Mouse (Mus musculus) MEL (cell line): ENCODE results near the gene Pex3. TPM values are rescaled to one million over a fixed set of nuclear protein-coding genes. Genes with fewer than 3 reads are reported as not detected.
A peak's percentile ranks its signal among the peaks of the same experiment; 100 is the strongest.
"Not testable (repeated sequence)": the region's sequence is repeated elsewhere in the genome, so short reads cannot be mapped to it uniquely, and the experiment has no call there.

Experiments used
- DNase-seq: peaks from one replicate; pipeline ENCODE4 v3.0.0; 2011; ENCODE audit warnings: low read depth, low spot score
- H3K27ac ChIP-seq: 2 replicates; pipeline ENCODE4 v1.5.1; 2012; ENCODE audit warnings: low read depth, mild to moderate bottlenecking, control low read depth, low read length, moderate library complexity; ENCODE audit not compliant: control insufficient read depth
- H3K27me3 ChIP-seq, 2 experiments: fragments of 150-350 bp in 1 of 2; sonication (generic) in 1 of 2; 2 replicates each; pipeline ENCODE4 v1.6.1; 2012; ENCODE audit warnings: low read length in 2 of 2, mild to moderate bottlenecking in 2 of 2, improper control_type of control experiment in 1 of 2, moderate library complexity in 1 of 2; ENCODE audit not compliant: insufficient read depth in 2 of 2, control insufficient read depth in 1 of 2
- H3K36me3 ChIP-seq, 2 experiments: 2 replicates each; pipeline ENCODE4 v1.6.1; 2012 to 2014; ENCODE audit warnings: low read length in 2 of 2, improper control_type of control experiment in 1 of 2, inconsistent platforms in 1 of 2, mild to moderate bottlenecking in 1 of 2; ENCODE audit not compliant: insufficient read depth in 2 of 2, control insufficient read depth in 1 of 2
- H3K4me1 ChIP-seq, 2 experiments: fragments of 150-350 bp in 1 of 2; sonication (generic) in 1 of 2; 2 replicates each; pipeline ENCODE4 v1.6.1; 2012; ENCODE audit warnings: low read length in 2 of 2, improper control_type of control experiment in 1 of 2, mild to moderate bottlenecking in 1 of 2; ENCODE audit not compliant: insufficient read depth in 2 of 2, control insufficient read depth in 1 of 2
- H3K4me3 ChIP-seq, 2 experiments: fragments of 150-350 bp in 1 of 2; sonication (generic) in 1 of 2; 2 replicates each; pipeline ENCODE4 v1.5.1; 2012; ENCODE audit warnings: low read depth in 2 of 2, low read length in 2 of 2, mild to moderate bottlenecking in 2 of 2, moderate library complexity in 2 of 2, control low read depth in 1 of 2, improper control_type of control experiment in 1 of 2; ENCODE audit not compliant: control insufficient read depth in 1 of 2, insufficient read depth in 1 of 2
- H3K79me2 ChIP-seq: 2 replicates; pipeline ENCODE4 v1.6.1; 2012; ENCODE audit warnings: mild to moderate bottlenecking, low read length, moderate library complexity; ENCODE audit not compliant: control insufficient read depth, poor library complexity, insufficient read depth
- H3K9ac ChIP-seq: 2 replicates; pipeline ENCODE4 v1.6.1; 2012; ENCODE audit warnings: low read depth, mild to moderate bottlenecking, control low read depth, low read length, moderate library complexity; ENCODE audit not compliant: control insufficient read depth, poor library complexity, severe bottlenecking
- H3K9me3 ChIP-seq: fragments of 150-350 bp; sonication (generic); replicated peaks from 2 replicates; pipeline ENCODE4 v1.6.1; 2012; ENCODE audit warnings: mild to moderate bottlenecking, low read length, improper control_type of control experiment, moderate library complexity; ENCODE audit not compliant: insufficient read depth
- BHLHE40 ChIP-seq: IDR thresholded peaks from 2 replicates; pipeline ENCODE4 v1.6.1; 2012; ENCODE audit warnings: low read depth, mild to moderate bottlenecking, inconsistent platforms, low read length, improper control_type of control experiment, borderline replicate concordance
- CHD2 ChIP-seq: IDR thresholded peaks from 2 replicates; pipeline ENCODE4 v1.6.1; 2011; ENCODE audit warnings: low read length, improper control_type of control experiment
- ELF1 ChIP-seq: IDR thresholded peaks from 2 replicates; pipeline ENCODE4 v1.6.1; 2014; ENCODE audit warnings: low read depth, mild to moderate bottlenecking, inconsistent platforms, low read length, improper control_type of control experiment, moderate library complexity
- EP300 ChIP-seq, 2 experiments: IDR thresholded peaks; 2 replicates each; pipeline ENCODE4 v1.6.1; 2011; ENCODE audit warnings: improper control_type of control experiment in 2 of 2, low read length in 2 of 2, low read depth in 1 of 2, mild to moderate bottlenecking in 1 of 2
- GATA1 ChIP-seq: IDR thresholded peaks from 2 replicates; pipeline ENCODE4 v1.6.1; 2011; ENCODE audit warnings: low read depth, low read length, improper control_type of control experiment
- KAT2A ChIP-seq: conservative IDR thresholded peaks from 2 replicates; pipeline ENCODE4 v1.6.1; 2012; ENCODE audit warnings: low read depth, low read length, improper control_type of control experiment, inconsistent platforms
- MAZ ChIP-seq: IDR thresholded peaks from 2 replicates; pipeline ENCODE4 v1.6.1; 2012; ENCODE audit warnings: low read depth, mild to moderate bottlenecking, inconsistent platforms, low read length, improper control_type of control experiment
- MEF2A ChIP-seq: IDR thresholded peaks from 2 replicates; pipeline ENCODE4 v1.6.1; 2014; ENCODE audit warnings: low read depth, mild to moderate bottlenecking, inconsistent platforms, low read length, improper control_type of control experiment; ENCODE audit not compliant: poor library complexity, insufficient replicate concordance, severe bottlenecking; ENCODE audit errors: extremely low read depth
- MXI1 ChIP-seq: IDR thresholded peaks from 2 replicates; pipeline ENCODE4 v1.6.1; 2011; ENCODE audit warnings: mild to moderate bottlenecking, low read depth, low read length, improper control_type of control experiment
- POLR2A ChIP-seq, 2 experiments: IDR thresholded peaks; 2 replicates each; pipeline ENCODE4 v1.6.1; 2011 to 2012; ENCODE audit warnings: low read length in 2 of 2, mild to moderate bottlenecking in 2 of 2, control low read depth in 1 of 2, improper control_type of control experiment in 1 of 2, low read depth in 1 of 2, moderate library complexity in 1 of 2; ENCODE audit not compliant: control insufficient read depth in 1 of 2, insufficient read depth in 1 of 2, poor library complexity in 1 of 2
- POLR2AphosphoS5 ChIP-seq: IDR thresholded peaks from 2 replicates; pipeline ENCODE4 v1.6.1; 2012; ENCODE audit warnings: low read depth, borderline replicate concordance, mild to moderate bottlenecking, inconsistent platforms, low read length, moderate library complexity, mixed read lengths
- RAD21 ChIP-seq: IDR thresholded peaks from 2 replicates; pipeline ENCODE4 v1.6.1; 2011; ENCODE audit warnings: mild to moderate bottlenecking, low read depth, low read length, improper control_type of control experiment
- TAL1 ChIP-seq: IDR thresholded peaks from 2 replicates; pipeline ENCODE4 v1.6.1; 2012; ENCODE audit warnings: mild to moderate bottlenecking, inconsistent platforms, low read length, moderate library complexity, mixed read lengths
- TBP ChIP-seq: IDR thresholded peaks from 2 replicates; pipeline ENCODE4 v1.8.0; 2011; ENCODE audit warnings: low read depth, low read length, improper control_type of control experiment
- TCF12 ChIP-seq: IDR thresholded peaks from 2 replicates; pipeline ENCODE4 v1.6.1; 2014; ENCODE audit warnings: low read depth, mild to moderate bottlenecking, inconsistent platforms, low read length, improper control_type of control experiment, moderate library complexity
- UBTF ChIP-seq: IDR thresholded peaks from 2 replicates; pipeline ENCODE4 v1.6.1; 2012; ENCODE audit warnings: low read depth, mild to moderate bottlenecking, inconsistent platforms, low read length, improper control_type of control experiment, moderate library complexity, borderline replicate concordance; ENCODE audit not compliant: insufficient read depth
- USF2 ChIP-seq, 2 experiments: IDR thresholded peaks; 2 replicates each; pipeline ENCODE4 v1.6.1; 2011 to 2012; ENCODE audit warnings: improper control_type of control experiment in 2 of 2, low read length in 2 of 2, borderline replicate concordance in 1 of 2, inconsistent platforms in 1 of 2, low read depth in 1 of 2, mild to moderate bottlenecking in 1 of 2; ENCODE audit not compliant: insufficient read depth in 1 of 2
- ZC3H11A ChIP-seq: IDR thresholded peaks from 2 replicates; pipeline ENCODE4 v1.6.1; 2012; ENCODE audit warnings: low read depth, mild to moderate bottlenecking, inconsistent platforms, low read length, improper control_type of control experiment
- ZKSCAN1 ChIP-seq: IDR thresholded peaks from 2 replicates; pipeline ENCODE4 v1.6.1; 2012; ENCODE audit warnings: low read depth, mild to moderate bottlenecking, inconsistent platforms, low read length, improper control_type of control experiment, moderate library complexity
- ZNF384 ChIP-seq: IDR thresholded peaks from 2 replicates; pipeline ENCODE4 v1.6.1; 2012; ENCODE audit warnings: low read depth, mild to moderate bottlenecking, inconsistent platforms, low read length, improper control_type of control experiment
- polyA plus RNA-seq, 2 experiments: library from polyadenylated mRNA; stranded (reverse) in 1 of 2; unstranded in 1 of 2; fragments of >175 nt in 1 of 2; fragments of >200 nt in 1 of 2; gene quantifications; 2 replicates each; pipeline versions ENCODE4 v1.2.1 to v1.2.4; 2012; ENCODE audit warnings: low replicate concordance in 2 of 2, low read depth in 1 of 2; ENCODE audit not compliant: insufficient read length in 2 of 2, insufficient read depth in 1 of 2, missing spikeins in 1 of 2
- total RNA-seq: library from RNA; depleted of rRNA; stranded (reverse); fragments of 300-350 nt; gene quantifications from 2 replicates; pipeline ENCODE4 v1.2.3, GENCODE M21; 2012

Pex3 gene
- total and polyA plus RNA-seq, 3 experiments, result 13.8 to 15.1 TPM; not detected in 1

DNA sequence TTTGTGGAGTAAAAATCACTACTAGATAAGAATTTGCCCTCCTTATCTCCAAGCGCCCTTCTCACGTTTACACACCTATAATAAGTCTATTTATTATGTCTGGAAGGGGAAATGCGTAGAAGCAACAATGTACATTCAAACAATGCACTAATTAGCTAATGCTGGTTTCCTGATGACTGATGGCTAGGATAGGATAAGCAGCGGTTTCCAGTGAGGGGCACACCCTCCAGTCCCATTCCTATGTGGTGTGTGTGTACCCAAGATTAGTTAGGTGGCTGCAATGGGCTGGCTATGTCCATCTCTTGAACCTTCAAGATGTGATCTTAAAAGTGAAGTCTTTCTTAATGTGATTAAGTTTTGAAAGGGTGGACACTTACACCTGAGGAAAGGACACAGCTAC lies 31.1 kb downstream of the Pex3 start:
- Histone ChIP-seq H3K9ac (no peak overlapping the region), H3K27ac (no peak overlapping the region), H3K4me1 (peaks cover 2 to 9% of the 10 kb centered on the region in 2 experiments), H3K27me3 (no peaks in the 10 kb centered on the region), H3K4me3 (no peak overlapping the region), H3K36me3 (peaks cover 0 to 14% of the 10 kb centered on the region in 2 experiments; a peak in 3 of 4 replicates), H3K9me3 (no peaks in the 10 kb centered on the region), H3K79me2 (no peaks in the 10 kb centered on the region)
- DNase-seq, result peak; percentile 56
- TF ChIP-seq ZNF384 (no peak), POLR2AphosphoS5 (no peak), MXI1 (no peak), RAD21 (no peak), USF2 (IDR thresholded peaks at IDR 0.05; ENCODE audit: borderline replicate concordance in 1 of 2, insufficient read depth in 1 of 2, low read depth in 1 of 2, low read length in 2 of 2) (no peak), ELF1 (no peak), BHLHE40 (peak; percentile 75), KAT2A (no peak), UBTF (no peak), TCF12 (0 out of 2 replicates have a peak, but pooled peaks have one; percentile 26), MAZ (no peak), GATA1 (peak; percentile 46; the same call in 1 of the 2 replicates), ZKSCAN1 (no peak), CHD2 (no peak), EP300 (IDR thresholded peaks at IDR 0.05; ENCODE audit: low read depth in 1 of 2, low read length in 2 of 2) (peak; percentile 53 to 58), MEF2A (no peak), POLR2A (IDR thresholded peaks at IDR 0.05; ENCODE audit: control insufficient read depth in 1 of 2, insufficient read depth in 1 of 2, low read depth in 1 of 2, low read length in 2 of 2, poor library complexity in 1 of 2) (no peak), TAL1 (peak; percentile 46)

GRCm38 (mm10) chr10:13502371-13502770 lies 50.6 kb downstream of the Pex3 start:
- peaks cover 2% of the 10 kb centered on the region; the same call in 1 of the 2 replicates for H3K79me2 ChIP-seq
- H3K9ac ChIP-seq, result no peak overlapping the region
- no peak overlapping the region for H3K27ac ChIP-seq
- peaks cover 0 to 7% of the 10 kb centered on the region in 2 experiments; a peak in 2 of 4 replicates for H3K4me1 ChIP-seq
- no peak for DNase-seq
- no peaks in the 10 kb centered on the region; a peak in 1 of 4 replicates for H3K27me3 ChIP-seq
- no peak overlapping the region for H3K4me3 ChIP-seq
- H3K36me3 ChIP-seq, result peaks cover 0 to 4% of the 10 kb centered on the region in 2 experiments; a peak in 3 of 4 replicates
- TF ChIP-seq TBP, result no peak
- TF ChIP-seq KAT2A, result no peak
- no peak for TF ChIP-seq ELF1
- TF ChIP-seq ZC3H11A, result no peak
- H3K9me3 ChIP-seq, result no peaks in the 10 kb centered on the region

DNA sequence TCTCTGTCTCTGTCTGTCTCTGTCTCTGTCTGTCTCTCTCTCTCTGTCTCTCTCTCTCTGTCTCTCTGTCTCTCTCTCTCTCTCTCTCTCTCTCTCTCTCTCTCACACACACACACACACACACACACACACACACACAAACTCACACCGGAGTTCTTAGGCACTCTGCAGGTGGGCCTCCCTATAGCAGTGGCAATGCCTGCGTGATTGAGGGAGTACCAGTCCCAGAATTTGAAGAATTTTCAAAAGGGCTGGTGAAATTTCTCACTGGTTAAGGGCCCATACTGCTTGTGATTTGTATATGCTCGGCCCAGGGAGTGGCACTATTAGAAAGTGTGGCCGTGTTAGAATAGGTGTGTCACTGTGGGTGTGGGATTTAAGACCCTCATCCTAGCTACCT lies 51.4 kb downstream of the Pex3 start:
- H3K4me1 ChIP-seq, H3K79me2 ChIP-seq, H3K36me3 ChIP-seq, H3K27me3 ChIP-seq, H3K9me3 ChIP-seq, H3K27ac ChIP-seq: not testable (repeated sequence)
- Histone ChIP-seq H3K9ac (peak overlapping the region; percentile 57), H3K4me3 (peak overlapping the region; percentile 61 to 90)
- peak; percentile 27 for DNase-seq
